Mouse (Mus musculus): ENCODE measurements around the gene Gm10097. TPM values are rescaled to one million over a fixed set of nuclear protein-coding genes. Genes with fewer than 3 reads are reported as not detected.
A peak's percentile ranks its signal among the peaks of the same experiment; 100 is the strongest.

Gm10097 gene
- total RNA-seq, 2 experiments from 2014 or later: 0.26 TPM; not detected in 1

GRCm38 (mm10) chr10:5075724-5076123, 6.7 kb downstream of the Gm10097 start:
- intact Hi-C loops (cut with DNase I): no loop called here
- DNase-seq: no peak

- DNase-seq: peak; percentile 29 to 48
- intact Hi-C loops (cut with DNase I): no loop called here
Measured at GRCm38 (mm10) chr10:5079945-5080468, 11.0 kb downstream of the Gm10097 start.

- intact Hi-C loops (cut with DNase I): no loop called here
- no peak for DNase-seq
Measured at GRCm38 (mm10) chr10:5083716-5084115, 14.7 kb downstream of the Gm10097 start.

- no peak for DNase-seq
- intact Hi-C loops (cut with DNase I): no loop called here
Measured at GRCm38 (mm10) chr10:5085792-5086191, 16.8 kb downstream of the Gm10097 start.

GRCm38 (mm10) chr10:5086329-5086728, 17.3 kb downstream of the Gm10097 start:
- intact Hi-C loops (cut with DNase I): no loop called here

GRCm38 (mm10) chr10:5087336-5087735, 18.3 kb downstream of the Gm10097 start:
- DNase-seq: no peak
- intact Hi-C loops (cut with DNase I): no loop called here

More at GRCm38 (mm10) chr10:5086329-5086728, 17.3 kb downstream of the Gm10097 start:
- no peak for DNase-seq

GRCm38 (mm10) chr10:5089133-5089532, 20.1 kb downstream of the Gm10097 start:
- intact Hi-C loops (cut with DNase I): no loop called here
- DNase-seq: no peak

- intact Hi-C loops (cut with DNase I): no loop called here
- DNase-seq: peak; percentile 22 to 48
Measured at GRCm38 (mm10) chr10:5096996-5097753, 28.2 kb downstream of the Gm10097 start.

- no peak for DNase-seq
- intact Hi-C loops (cut with DNase I): no loop called here
Measured at GRCm38 (mm10) chr10:5097754-5098137, 28.8 kb downstream of the Gm10097 start.

GRCm38 (mm10) chr10:5110773-5111172, 41.8 kb downstream of the Gm10097 start:
- intact Hi-C loops (cut with DNase I): no loop called here
- DNase-seq: peak in 1 of 2 experiments; percentile 7

- DNase-seq: no peak
- intact Hi-C loops (cut with DNase I): no loop called here
Measured at GRCm38 (mm10) chr10:5116155-5116554, 47.2 kb downstream of the Gm10097 start.

GRCm38 (mm10) chr10:5116720-5117119, 47.7 kb downstream of the Gm10097 start:
- no peak for DNase-seq
- intact Hi-C loops (cut with DNase I): no loop called here

All from gastrocnemius, postnatal 36 days (tissue).